Mouse (Mus musculus) spleen, adult 2 months (tissue): ENCODE measurements around the gene Fbf1.

Source experiments
- CTCF ChIP-seq: fragments of 200-500 bp; IDR thresholded peaks from 2 replicates; pipeline ENCODE4 v1.5.1; 2011; ENCODE audit warnings: mild to moderate bottlenecking, inconsistent platforms; ENCODE audit not compliant: insufficient read depth, insufficient read length, insufficient replicate concordance; ENCODE audit errors: extremely low read depth
- POLR2A ChIP-seq: fragments of 200-500 bp; IDR thresholded peaks from 2 replicates; pipeline ENCODE4 v1.6.1; 2011; ENCODE audit warnings: low read depth, low read length, inconsistent platforms

- TF ChIP-seq CTCF (no peak), POLR2A (no peak)
Observed at GRCm38 (mm10) chr11:116100385-116100784, 67.6 kb downstream of the Fbf1 start.
